Mouse (Mus musculus) forebrain, embryonic 11.5 days (tissue): ENCODE measurements around the gene Dek. TPM values are rescaled to one million over a fixed set of nuclear protein-coding genes. Genes with fewer than 3 reads are reported as not detected.

Source experiments
- ATAC-seq: fragments of 200-750 bp; cut with Nextera tagmentation; replicated peaks from 2 replicates; pipeline ENCODE4 v1.8.0; 2017; ENCODE audit warnings: moderate TSS enrichment; ENCODE audit not compliant: low FRiP score
- DNase-seq: peaks from one replicate; pipeline ENCODE4 v3.0.0-alpha.2; 2017; ENCODE audit warnings: low spot score
- H3K27ac ChIP-seq: fragments of 300-500 bp; sonication (generic); 2 replicates; pipeline ENCODE4 v1.5.1; 2014; ENCODE audit warnings: low read depth, low read length
- H3K27me3 ChIP-seq: fragments of 300-500 bp; sonication (generic); 2 replicates; pipeline ENCODE4 v1.6.1; 2014; ENCODE audit warnings: mild to moderate bottlenecking, low read length, mixed read lengths; ENCODE audit not compliant: control insufficient read depth, insufficient read depth
- H3K36me3 ChIP-seq: fragments of 300-500 bp; sonication (generic); 2 replicates; pipeline ENCODE4 v1.6.1; 2014; ENCODE audit warnings: mild to moderate bottlenecking, low read length, moderate library complexity, mixed read lengths; ENCODE audit not compliant: control insufficient read depth, insufficient read depth
- H3K4me1 ChIP-seq: fragments of 300-500 bp; sonication (generic); replicated peaks from 2 replicates; pipeline ENCODE4 v1.6.1; 2014; ENCODE audit warnings: low read length, mixed read lengths; ENCODE audit not compliant: control insufficient read depth, insufficient read depth
- H3K4me2 ChIP-seq: fragments of 300-500 bp; sonication (generic); 2 replicates; pipeline ENCODE4 v1.6.1; 2014; ENCODE audit warnings: low read depth, mild to moderate bottlenecking, low read length, moderate library complexity, mixed read lengths; ENCODE audit not compliant: severe bottlenecking
- H3K4me3 ChIP-seq: fragments of 300-500 bp; sonication (generic); 2 replicates; pipeline ENCODE4 v1.5.1; 2014; ENCODE audit warnings: low read depth, low read length
- H3K9ac ChIP-seq: fragments of 300-500 bp; sonication (generic); 2 replicates; pipeline ENCODE4 v1.6.1; 2014; ENCODE audit warnings: low read length
- H3K9me3 ChIP-seq: fragments of 300-500 bp; sonication (generic); 2 replicates; pipeline ENCODE4 v1.6.1; 2016; ENCODE audit warnings: low read length, mixed read lengths; ENCODE audit not compliant: control insufficient read depth
- WGBS: fragments of 180-500 bp; shearing (Covaris S2); extraction: QIAGEN DNeasy Blood & Tissue Kit; methylation state at CpG from one replicate; pipeline ENCODE4 v1.1.7; 2014; 5-methylcytosine and 5-hydroxymethylcytosine counted together
- polyA plus RNA-seq: library from polyadenylated mRNA; unstranded; fragments of >200 nt; fragmentation: Nextera tagmentation; extraction: Ambion mirVana; gene quantifications from 2 replicates; pipeline ENCODE4 v1.2.1, GENCODE M21; 2014

The Dek gene
- polyA plus RNA-seq, 1 experiment from 2014 or later = 453 TPM

GRCm38 (mm10) chr13:47043833-47044616 is 62.0 kb downstream of the Dek start:
- H3K36me3 ChIP-seq = peaks cover 4% of the 10 kb centered on the region; the same call in 1 of the 2 replicates
- peak overlapping the region; percentile 98 for H3K4me2 ChIP-seq
- peak overlapping the region; percentile 37 for H3K27ac ChIP-seq
- no peaks in the 10 kb centered on the region for H3K27me3 ChIP-seq
- peak overlapping the region; percentile 77 for H3K9ac ChIP-seq
- under 1% methylated on average over 45 of the region's 45 CpGs for WGBS
- peak; percentile 13 for ATAC-seq
- H3K4me1 ChIP-seq = peaks cover 4% of the 10 kb centered on the region
- H3K9me3 ChIP-seq = no peaks in the 10 kb centered on the region
- H3K4me3 ChIP-seq = peak overlapping the region; percentile 89
- DNase-seq = peak; percentile 67

DNA sequence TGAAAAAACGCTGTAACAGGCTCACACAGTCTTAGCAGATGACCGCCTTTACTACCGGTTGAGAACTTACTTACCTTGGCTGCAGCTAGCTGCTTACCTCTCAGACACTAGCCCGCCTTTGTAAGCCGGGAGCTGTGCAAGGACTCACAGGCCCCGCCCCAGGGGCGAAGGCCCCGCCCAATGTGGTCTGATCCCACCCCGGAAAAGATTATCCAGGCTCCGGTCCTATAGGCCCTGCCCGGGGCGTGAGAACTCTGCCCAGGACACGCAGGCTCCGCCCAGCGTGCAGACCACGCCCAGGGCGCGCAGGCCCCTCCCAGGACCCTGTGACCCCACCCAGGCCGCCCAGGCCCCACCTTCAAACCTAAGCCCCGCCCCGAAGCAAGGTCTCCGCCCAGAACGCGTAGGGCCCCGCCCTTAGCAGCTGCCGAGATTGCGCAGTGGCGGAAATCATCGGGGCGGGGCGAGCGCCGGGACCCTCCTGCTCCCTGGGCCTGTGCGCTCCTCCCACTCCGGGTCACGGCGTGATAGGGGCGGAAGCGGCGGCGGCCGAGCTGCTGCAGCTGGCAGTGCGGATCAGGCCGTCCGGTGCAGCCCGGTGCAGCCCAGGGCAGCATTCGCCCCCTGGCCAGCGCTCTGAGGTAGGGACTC is 62.8 kb downstream of the Dek start, which contains the start of gene Kdm1b:
Gene Kdm1b, plus strand, starts transcription at position 470 of the 651 bp plus-strand sequence.
- H3K27ac ChIP-seq = peak within 1 kb of the TSS; percentile 37
- H3K27me3 ChIP-seq = no peaks in the 10 kb centered on the region
- WGBS = under 1% methylated on average over 48 of the region's 48 CpGs
- H3K4me2 ChIP-seq = peak within 1 kb of the TSS; percentile 98
- H3K4me1 ChIP-seq = peaks cover 4% of the 10 kb centered on the region
- H3K36me3 ChIP-seq = no peaks in the 10 kb centered on the region
- H3K9ac ChIP-seq = peak within 1 kb of the TSS; percentile 77
- H3K9me3 ChIP-seq = no peaks in the 10 kb centered on the region
- peak within 1 kb of the TSS; percentile 89 for H3K4me3 ChIP-seq
- ATAC-seq = peak; percentile 97
- DNase-seq = peak; percentile 100

GRCm38 (mm10) chr13:47042024-47042633 is 63.9 kb downstream of the Dek start:
- Histone ChIP-seq H3K9ac (peak overlapping the region; percentile 37; the same call in 1 of the 2 replicates), H3K27me3 (no peaks in the 10 kb centered on the region), H3K4me2 (peak overlapping the region; percentile 41; the same call in 1 of the 2 replicates), H3K9me3 (no peaks in the 10 kb centered on the region), H3K36me3 (no peaks in the 10 kb centered on the region), H3K4me1 (peaks cover 4% of the 10 kb centered on the region), H3K27ac (no peak overlapping the region), H3K4me3 (peak overlapping the region; percentile 89)
- 48% methylated on average over 8 of the region's 8 CpGs for WGBS
- no peak for DNase-seq
- no peak for ATAC-seq

DNA sequence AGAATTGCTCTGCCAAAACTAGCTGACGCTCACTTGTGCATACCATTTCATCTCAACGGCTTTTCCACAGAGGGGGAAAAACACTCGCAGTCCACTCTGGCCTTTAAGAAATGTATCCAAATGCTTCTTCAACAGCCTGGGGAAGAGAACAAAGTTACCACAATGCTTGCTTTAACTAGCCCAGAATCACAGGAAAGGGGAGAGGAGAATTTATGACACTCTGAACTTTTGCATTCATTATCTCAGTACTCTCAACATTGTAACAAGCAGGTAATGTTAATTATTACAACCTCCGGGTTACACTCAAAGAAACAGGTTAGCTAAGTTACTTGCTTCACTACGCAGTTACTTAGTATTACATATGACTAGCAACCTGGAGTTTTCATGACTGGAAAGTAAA is 65.9 kb downstream of the Dek start:
- Histone ChIP-seq H3K27me3 (no peaks in the 10 kb centered on the region), H3K4me1 (peaks cover 4% of the 10 kb centered on the region), H3K4me2 (no peak overlapping the region), H3K9ac (no peak overlapping the region), H3K27ac (no peak overlapping the region), H3K4me3 (no peak overlapping the region), H3K36me3 (no peaks in the 10 kb centered on the region), H3K9me3 (no peaks in the 10 kb centered on the region)
- DNase-seq (no peak), ATAC-seq (no peak)
- WGBS = 94% methylated on average over 5 of the region's 5 CpGs

- Histone ChIP-seq H3K4me2 (no peak overlapping the region), H3K4me1 (peaks cover 4% of the 10 kb centered on the region), H3K27me3 (no peaks in the 10 kb centered on the region), H3K36me3 (no peaks in the 10 kb centered on the region), H3K9me3 (no peaks in the 10 kb centered on the region), H3K4me3 (no peak overlapping the region), H3K9ac (no peak overlapping the region), H3K27ac (no peak overlapping the region)
- DNase-seq (no peak), ATAC-seq (no peak)
- 87% methylated on average over 6 of the region's 6 CpGs for WGBS
Observed at GRCm38 (mm10) chr13:47037946-47038345, 68.1 kb downstream of the Dek start.

Other genes with a start within 250 kb of the Dek start
- 21.6 and 23.1 TPM in 2 replicates for gene Kif13a, start 176.3 kb downstream of the Dek start, polyA plus RNA-seq
- 5.3 and 6.9 TPM in 2 replicates for gene Nhlrc1, start 91.4 kb downstream of the Dek start, polyA plus RNA-seq
- gene Kdm1b, start 62.7 kb downstream of the Dek start, polyA plus RNA-seq = 20.4 and 21.1 TPM in 2 replicates
- 31.7 and 34.2 TPM in 2 replicates for gene Tpmt, start 61.5 kb downstream of the Dek start, polyA plus RNA-seq
- 0.73 and 0.80 TPM in 2 replicates for gene Rnf144b, start 16.5 kb upstream of the Dek start, polyA plus RNA-seq